9 mouse cellular contexts compared by ENCODE assay signal in the genomic region with DNA sequence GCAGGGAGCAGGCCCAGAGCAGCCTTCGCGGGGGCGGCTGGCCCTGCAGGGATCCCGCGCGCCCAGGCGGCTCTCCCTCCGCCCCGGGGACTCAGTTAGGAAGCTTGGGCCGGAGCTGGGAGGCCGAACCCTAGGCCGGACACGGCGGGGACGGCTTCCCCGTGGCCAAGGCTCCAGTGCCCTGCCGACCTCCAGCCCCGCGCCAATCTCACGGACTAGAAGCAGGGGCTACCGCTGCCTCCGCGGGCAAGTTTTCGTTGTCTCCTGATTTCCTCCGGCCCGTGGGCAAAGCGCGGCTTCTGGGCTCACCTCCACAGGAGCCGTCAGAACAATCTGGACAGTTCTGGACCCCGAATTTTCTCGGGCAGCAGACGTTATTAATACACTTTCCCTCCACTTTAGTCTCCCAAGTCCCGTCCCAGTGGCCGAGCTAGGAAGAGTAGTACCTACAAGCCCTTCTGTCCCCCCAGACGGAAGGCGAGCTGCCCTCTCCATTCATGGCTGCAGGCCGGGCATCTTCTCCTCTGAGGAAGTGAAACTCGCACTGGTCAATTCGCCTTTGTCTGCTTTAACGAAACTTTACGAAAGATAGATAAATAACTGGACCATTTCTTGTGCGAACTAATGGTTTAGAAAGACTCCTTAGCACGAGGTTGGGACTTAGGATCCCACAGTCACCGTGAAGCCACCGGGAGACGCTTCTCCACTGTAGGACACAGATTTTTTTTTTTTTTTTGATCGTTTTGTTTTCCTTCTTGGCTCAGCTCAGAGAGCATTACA. TPM values are rescaled to one million over a fixed set of nuclear protein-coding genes. Genes with fewer than 3 reads are reported as not detected.
DNase-seq lines count a peak whose midpoint lies in the region; ATAC-seq and TF ChIP-seq lines count a peak whose summit lies in the region.
"Had no signal": no experiment of that assay in that cellular context is flagged by ENCODE, and none has a peak within 500 bp of the region (broad histone marks: within the 10 kb centered on the region; RNA-seq: fewer than 3 reads in every experiment).

No protein-coding gene starts in this region.

- H3K27ac ChIP-seq in forebrain, embryonic 10.5 days, result peak overlapping the region; percentile 99
- H3K27ac ChIP-seq in hindbrain, embryonic 14.5 days, result no peak overlapping the region
- no peak overlapping the region for H3K27ac ChIP-seq in limb, embryonic 14.5 days (replicated peaks; ENCODE audit: low read depth, low read length)
- H3K27ac ChIP-seq in neural tube, embryonic 15.5 days (replicated peaks), result no peak overlapping the region

- 2% methylated on average over 47 of the region's 47 CpGs for WGBS in forebrain, embryonic 10.5 days
- WGBS in hindbrain, embryonic 14.5 days, result 2% methylated on average over 44 of the region's 47 CpGs
- 4% methylated on average over 33 of the region's 47 CpGs for WGBS in limb, embryonic 14.5 days
- WGBS in neural tube, embryonic 15.5 days, result under 1% methylated on average over 47 of the region's 47 CpGs

- peak overlapping the region; percentile 91 for H3K4me3 ChIP-seq in forebrain, embryonic 10.5 days
- H3K4me3 ChIP-seq in hindbrain, embryonic 14.5 days (replicated peaks; ENCODE audit: low read length), result no peak overlapping the region
- peak overlapping the region; percentile 20; the same call in 1 of the 2 replicates for H3K4me3 ChIP-seq in limb, embryonic 14.5 days (replicated peaks; ENCODE audit: low read length)
- H3K4me3 ChIP-seq in neural tube, embryonic 15.5 days (replicated peaks), result no peak overlapping the region
- H3K4me3 ChIP-seq: megakaryocyte, embryonic 14.5 days had no signal

- peaks cover 63% of the 10 kb centered on the region for H3K4me1 ChIP-seq in forebrain, embryonic 10.5 days
- H3K4me1 ChIP-seq in hindbrain, embryonic 14.5 days (replicated peaks; ENCODE audit: control insufficient read depth, insufficient read depth, low read length), result no peaks in the 10 kb centered on the region; the same call in 1 of the 2 replicates
- H3K4me1 ChIP-seq in limb, embryonic 14.5 days (ENCODE audit: control insufficient read depth, insufficient read depth, low read length), result 0 out of 2 replicates have a peak, but pooled peaks cover 3% of the 10 kb centered on the region
- peaks cover 9% of the 10 kb centered on the region for H3K4me1 ChIP-seq in neural tube, embryonic 15.5 days

- TF ChIP-seq POLR2A in limb, embryonic 14.5 days (IDR thresholded peaks at IDR 0.05; ENCODE audit: borderline replicate concordance, extremely low read depth, insufficient read depth, insufficient read length), result no peak

- ATAC-seq in hindbrain, embryonic 14.5 days (ENCODE audit: low FRiP score), result peak; percentile 32
- no peak for ATAC-seq in limb, embryonic 14.5 days (ENCODE audit: low FRiP score, low read depth)
- peak; percentile 4; the same call in 1 of the 2 replicates for ATAC-seq in neural tube, embryonic 15.5 days (ENCODE audit: low FRiP score)

- H3K4me2 ChIP-seq in hindbrain, embryonic 14.5 days (replicated peaks), result 0 out of 2 replicates have a peak overlapping the region, but pooled peaks have one; percentile 27
- H3K4me2 ChIP-seq in limb, embryonic 14.5 days (replicated peaks; ENCODE audit: low read depth, low read length, severe bottlenecking), result no peak overlapping the region
- no peak overlapping the region for H3K4me2 ChIP-seq in neural tube, embryonic 15.5 days

- intact Hi-C loops in gastrocnemius, postnatal 14 days (cut with DNase I; ENCODE audit: low total_unique reads), result loop anchor here (10.0 kb wide), 1 partner anchor 211 kb away; no protein-coding TSS in a partner anchor

- peaks cover 98% of the 10 kb centered on the region for H3K27me3 ChIP-seq in forebrain, embryonic 10.5 days (ENCODE audit: poor library complexity, severe bottlenecking)
- H3K27me3 ChIP-seq in hindbrain, embryonic 14.5 days (ENCODE audit: control insufficient read depth, insufficient read depth, low read length), result peaks cover 86% of the 10 kb centered on the region
- peaks cover 76% of the 10 kb centered on the region for H3K27me3 ChIP-seq in limb, embryonic 14.5 days (ENCODE audit: control insufficient read depth, insufficient read depth, low read length)
- H3K27me3 ChIP-seq in neural tube, embryonic 15.5 days (replicated peaks), result peaks cover 82% of the 10 kb centered on the region

- peaks cover under 1% of the 10 kb centered on the region; the same call in 1 of the 2 replicates for H3K9me3 ChIP-seq in forebrain, embryonic 10.5 days
- no peaks in the 10 kb centered on the region for H3K9me3 ChIP-seq in hindbrain, embryonic 14.5 days (ENCODE audit: control insufficient read depth, low read length)
- no peaks in the 10 kb centered on the region for H3K9me3 ChIP-seq in limb, embryonic 14.5 days (ENCODE audit: control insufficient read depth, low read length)
- no peaks in the 10 kb centered on the region for H3K9me3 ChIP-seq in neural tube, embryonic 15.5 days (replicated peaks)

- peaks cover 47% of the 10 kb centered on the region for H3K36me3 ChIP-seq in forebrain, embryonic 10.5 days (replicated peaks)
- H3K36me3 ChIP-seq in hindbrain, embryonic 14.5 days (replicated peaks; ENCODE audit: control insufficient read depth, insufficient read depth), result no peaks in the 10 kb centered on the region
- H3K36me3 ChIP-seq in limb, embryonic 14.5 days (ENCODE audit: control insufficient read depth, insufficient read depth, low read length), result no peaks in the 10 kb centered on the region
- no peaks in the 10 kb centered on the region for H3K36me3 ChIP-seq in neural tube, embryonic 15.5 days

- no peak overlapping the region for H3K9ac ChIP-seq in hindbrain, embryonic 14.5 days
- no peak overlapping the region for H3K9ac ChIP-seq in limb, embryonic 14.5 days (ENCODE audit: low read depth, low read length, severe bottlenecking)
- no peak overlapping the region for H3K9ac ChIP-seq in neural tube, embryonic 15.5 days (replicated peaks)

- peak; percentile 27 for DNase-seq in gastrocnemius, postnatal 14 days
- no peak for DNase-seq in gastrocnemius, postnatal 25 days
- DNase-seq in ZHBTc4 (ENCODE audit: low read depth, low spot score) (peak; percentile 54), MN1 (ENCODE audit: low spot score) (no peak)
- peak; percentile 66 for DNase-seq in forebrain, embryonic 10.5 days (ENCODE audit: extremely low spot score, low spot score)
- DNase-seq in hindbrain, embryonic 14.5 days (ENCODE audit: low spot score), result peak; percentile 67
- DNase-seq in limb, embryonic 14.5 days (ENCODE audit: low spot score), result no peak

RNA-seq across cellular contexts. Expression of a gene that starts 8.9 kb away (rescaled TPM):
- not detected for total RNA-seq in gastrocnemius, postnatal 14 days (2021)
- not detected for total RNA-seq in gastrocnemius, postnatal 25 days (2021)
- polyA plus RNA-seq in forebrain, embryonic 10.5 days (2016; fragmentation: Nextera tagmentation; extraction: Ambion mirVana), result 39.2 and 46.1 TPM in 2 replicates
- polyA plus RNA-seq in hindbrain, embryonic 14.5 days (2014; fragmentation: Nextera tagmentation; extraction: Ambion mirVana), result 0.37 and 1.6 TPM in 2 replicates
- polyA plus RNA-seq in limb, embryonic 14.5 days (2012; rRNA removed), result 3.3 and 3.4 TPM in 2 replicates
- polyA plus RNA-seq in limb, embryonic 14.5 days (2014; fragmentation: Nextera tagmentation; extraction: Ambion mirVana), result 2.2 TPM in 2 replicates
- not detected in 2 replicates for polyA plus RNA-seq in neural tube, embryonic 15.5 days (2015; fragmentation: Nextera tagmentation; extraction: Ambion mirVana)

Comparison
In these comparisons a context has a peak if more than half of its experiments do, and no peak if none do; other contexts are left out.
1. DNase-seq: peak in gastrocnemius, postnatal 14 days (single experiment), ZHBTc4 (single experiment), forebrain, embryonic 10.5 days (single experiment) and hindbrain, embryonic 14.5 days (single experiment); none in gastrocnemius, postnatal 25 days (single experiment), limb, embryonic 14.5 days (single experiment) and MN1 (single experiment).
2. H3K4me3 ChIP-seq: peak in forebrain, embryonic 10.5 days (single experiment) and limb, embryonic 14.5 days (single experiment); none in hindbrain, embryonic 14.5 days (single experiment) and neural tube, embryonic 15.5 days (single experiment).